Comparison of ENCODE assay signal across 8 mouse cellular contexts in the genomic region with DNA sequence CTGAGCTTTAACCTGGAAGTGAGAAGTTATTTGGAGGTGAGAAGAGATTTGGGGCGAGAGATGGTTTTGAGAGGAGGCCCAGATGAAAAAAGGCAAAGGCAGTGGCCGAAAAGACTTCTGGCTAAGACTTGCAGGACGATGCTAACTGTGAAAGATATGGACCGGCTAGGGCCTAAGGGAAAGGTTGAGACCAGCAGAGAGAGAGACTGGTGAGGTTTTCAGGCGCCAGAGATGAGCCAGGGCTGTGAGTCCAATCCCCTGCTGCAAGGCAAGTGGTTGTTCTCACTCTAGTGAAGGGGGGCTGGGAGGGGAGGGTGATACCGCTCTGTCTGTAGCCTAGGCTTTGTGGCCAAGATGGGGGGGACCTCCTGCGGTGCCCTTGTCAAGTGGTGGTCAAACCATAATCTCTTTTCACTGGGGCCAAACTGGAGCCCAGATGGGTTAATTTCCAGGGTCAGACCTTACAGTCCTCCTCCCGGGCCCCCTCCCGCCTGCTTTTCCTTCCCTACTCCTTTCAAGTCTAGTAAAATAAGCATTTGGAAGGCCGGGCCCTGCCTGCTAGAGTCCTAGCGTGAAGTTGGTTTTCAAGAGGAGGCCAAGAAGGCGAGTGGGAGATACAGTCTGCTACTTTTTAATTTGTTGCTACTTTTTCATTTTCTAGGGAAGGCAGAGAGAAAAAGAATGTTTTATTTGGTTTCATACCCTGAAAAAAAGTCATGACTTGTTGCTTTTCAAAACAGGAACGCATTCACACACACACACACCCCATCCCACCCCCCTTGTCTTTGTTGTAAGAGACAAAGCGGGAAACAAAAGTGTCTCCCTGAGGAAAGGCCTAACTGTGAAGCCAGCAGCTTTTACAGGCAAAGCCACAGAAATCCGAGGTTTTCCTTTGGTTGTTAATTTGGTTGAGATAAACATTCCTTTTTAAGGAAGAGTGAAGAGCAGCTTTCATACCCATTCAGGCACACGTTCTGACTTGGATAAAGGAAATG. TPM values are rescaled to one million over a fixed set of nuclear protein-coding genes. Genes with fewer than 3 reads are reported as not detected.
A peak's percentile ranks its signal among the peaks of the same experiment; 100 is the strongest.
DNase-seq lines count a peak whose midpoint lies in the region; ATAC-seq and TF ChIP-seq lines count a peak whose summit lies in the region.

No protein-coding gene starts in this region.

- no peak overlapping the region; the same call in 1 of the 2 replicates for H3K9ac ChIP-seq in midbrain, postnatal 0 days (replicated peaks; ENCODE audit: low read length, poor library complexity, severe bottlenecking)

- no peak for ATAC-seq in midbrain, postnatal 0 days (ENCODE audit: low FRiP score)
- ATAC-seq in monocyte, adult 5-6 weeks (replicated peaks; ENCODE audit: insufficient number of reproducible peaks, low FRiP score, low TSS enrichment, poor library complexity, severe bottlenecking): no peak

- peak overlapping the region; percentile 96 for H3K4me2 ChIP-seq in midbrain, postnatal 0 days (ENCODE audit: low read depth, low read length, poor library complexity, severe bottlenecking)

- peak overlapping the region; percentile 94 for H3K27ac ChIP-seq in forebrain, embryonic 10.5 days
- H3K27ac ChIP-seq in limb, embryonic 10.5 days: peak overlapping the region; percentile 96
- H3K27ac ChIP-seq in midbrain, postnatal 0 days (ENCODE audit: low read depth, low read length): peak overlapping the region; percentile 34; the same call in 1 of the 2 replicates

- peaks cover 30% of the 10 kb centered on the region for H3K36me3 ChIP-seq in forebrain, embryonic 10.5 days (replicated peaks)
- H3K36me3 ChIP-seq in limb, embryonic 10.5 days: peaks cover 49% of the 10 kb centered on the region
- H3K36me3 ChIP-seq in midbrain, postnatal 0 days (ENCODE audit: insufficient read depth, low read length): no peaks in the 10 kb centered on the region

- peak overlapping the region; percentile 93 for H3K4me3 ChIP-seq in forebrain, embryonic 10.5 days
- peak overlapping the region; percentile 88 for H3K4me3 ChIP-seq in limb, embryonic 10.5 days
- H3K4me3 ChIP-seq in midbrain, postnatal 0 days (ENCODE audit: low read depth, low read length): peak overlapping the region; percentile 55

- TF ChIP-seq CTCF in midbrain, postnatal 0 days (IDR thresholded peaks at IDR 0.05): no peak

- no peaks in the 10 kb centered on the region for H3K9me3 ChIP-seq in forebrain, embryonic 10.5 days
- H3K9me3 ChIP-seq in limb, embryonic 10.5 days (replicated peaks): no peaks in the 10 kb centered on the region
- H3K9me3 ChIP-seq in midbrain, postnatal 0 days (ENCODE audit: low read length): no peaks in the 10 kb centered on the region

- peaks cover 28% of the 10 kb centered on the region for H3K27me3 ChIP-seq in forebrain, embryonic 10.5 days (ENCODE audit: poor library complexity, severe bottlenecking)
- H3K27me3 ChIP-seq in limb, embryonic 10.5 days (ENCODE audit: low read depth, poor library complexity, severe bottlenecking): no peaks in the 10 kb centered on the region
- H3K27me3 ChIP-seq in midbrain, postnatal 0 days (ENCODE audit: insufficient read depth, low read length): peaks cover 13% of the 10 kb centered on the region

- peaks cover 91% of the 10 kb centered on the region for H3K4me1 ChIP-seq in forebrain, embryonic 10.5 days
- H3K4me1 ChIP-seq in limb, embryonic 10.5 days: peaks cover 75% of the 10 kb centered on the region
- H3K4me1 ChIP-seq in midbrain, postnatal 0 days (ENCODE audit: insufficient read depth, low read length): peaks cover 13% of the 10 kb centered on the region

- DNase-seq in heart, adult 11 months: peak; percentile 88
- no peak for DNase-seq in heart, postnatal 4 days
- DNase-seq in adrenal gland, postnatal 14 days: peak; percentile 33
- peak; percentile 76 for DNase-seq in forebrain, embryonic 10.5 days (ENCODE audit: extremely low spot score, low spot score)
- peak; percentile 65 for DNase-seq in limb, embryonic 10.5 days (ENCODE audit: low spot score)
- DNase-seq in midbrain, postnatal 0 days (ENCODE audit: low spot score): peak; percentile 52
- no peak for DNase-seq in right cerebral cortex, adult 2 months (ENCODE audit: low spot score in 2 of 2)

- WGBS in forebrain, embryonic 10.5 days: 2% methylated on average over 16 of the region's 16 CpGs
- 5% methylated on average over 16 of the region's 16 CpGs for WGBS in limb, embryonic 10.5 days
- 23% methylated on average over 16 of the region's 16 CpGs for WGBS in midbrain, postnatal 0 days

RNA-seq across cellular contexts. Expression of a gene that starts 2.9 kb away (rescaled TPM):
- 1 to 10 TPM; 7.2 to 7.4 TPM for total RNA-seq in heart, postnatal 4 days (2021)
- total RNA-seq in adrenal gland, postnatal 14 days (2021): 13.7 and 13.9 TPM in 2 replicates
- polyA plus RNA-seq in forebrain, embryonic 10.5 days (2016; fragmentation: Nextera tagmentation; extraction: Ambion mirVana): 9.4 and 9.6 TPM in 2 replicates
- 13.2 and 13.5 TPM in 2 replicates for polyA plus RNA-seq in limb, embryonic 10.5 days (2016; fragmentation: Nextera tagmentation; extraction: Ambion mirVana)
- 11.9 and 12.8 TPM in 2 replicates for total RNA-seq in midbrain, postnatal 0 days (2014; rRNA removed)
- polyA plus RNA-seq in midbrain, postnatal 0 days (2015; fragmentation: Nextera tagmentation; extraction: Ambion mirVana): 1.6 and 1.7 TPM in 2 replicates
- total RNA-seq in monocyte, adult 5-6 weeks (2017): 12.6 to 14.3 TPM (median 13.2 TPM) in 3 replicates

RNA-seq across cellular contexts. Expression of a gene that starts 31.0 kb away (rescaled TPM):
- total RNA-seq in heart, postnatal 4 days (2021): not detected
- total RNA-seq in adrenal gland, postnatal 14 days (2021): 4.7 and 5.5 TPM in 2 replicates
- polyA plus RNA-seq in forebrain, embryonic 10.5 days (2016; fragmentation: Nextera tagmentation; extraction: Ambion mirVana): 0.76 and 1.3 TPM in 2 replicates
- polyA plus RNA-seq in limb, embryonic 10.5 days (2016; fragmentation: Nextera tagmentation; extraction: Ambion mirVana): 0.18 and 0.55 TPM in 2 replicates
- 6.0 and 7.5 TPM in 2 replicates for total RNA-seq in midbrain, postnatal 0 days (2014; rRNA removed)
- polyA plus RNA-seq in midbrain, postnatal 0 days (2015; fragmentation: Nextera tagmentation; extraction: Ambion mirVana): 13.6 and 15.0 TPM in 2 replicates
- total RNA-seq in monocyte, adult 5-6 weeks (2017): 2.4 to 9.2 TPM (median 4.3 TPM) in 3 replicates

Comparison
In these comparisons a context has a peak if more than half of its experiments do, and no peak if none do; other contexts are left out.
1. DNase-seq: peak in heart, adult 11 months (single experiment), adrenal gland, postnatal 14 days (single experiment), forebrain, embryonic 10.5 days (single experiment), limb, embryonic 10.5 days (single experiment) and midbrain, postnatal 0 days (single experiment); none in heart, postnatal 4 days (single experiment) and right cerebral cortex, adult 2 months (0 of 2).
2. H3K27ac ChIP-seq: peak in every context shown above with its lines; median percentile 96 in limb, embryonic 10.5 days; 94 in forebrain, embryonic 10.5 days; 34 in midbrain, postnatal 0 days.
3. Peak in every context shown above with its lines, with median percentiles within 50 percentile points of each other: H3K4me3 ChIP-seq.